In the genomic region with DNA sequence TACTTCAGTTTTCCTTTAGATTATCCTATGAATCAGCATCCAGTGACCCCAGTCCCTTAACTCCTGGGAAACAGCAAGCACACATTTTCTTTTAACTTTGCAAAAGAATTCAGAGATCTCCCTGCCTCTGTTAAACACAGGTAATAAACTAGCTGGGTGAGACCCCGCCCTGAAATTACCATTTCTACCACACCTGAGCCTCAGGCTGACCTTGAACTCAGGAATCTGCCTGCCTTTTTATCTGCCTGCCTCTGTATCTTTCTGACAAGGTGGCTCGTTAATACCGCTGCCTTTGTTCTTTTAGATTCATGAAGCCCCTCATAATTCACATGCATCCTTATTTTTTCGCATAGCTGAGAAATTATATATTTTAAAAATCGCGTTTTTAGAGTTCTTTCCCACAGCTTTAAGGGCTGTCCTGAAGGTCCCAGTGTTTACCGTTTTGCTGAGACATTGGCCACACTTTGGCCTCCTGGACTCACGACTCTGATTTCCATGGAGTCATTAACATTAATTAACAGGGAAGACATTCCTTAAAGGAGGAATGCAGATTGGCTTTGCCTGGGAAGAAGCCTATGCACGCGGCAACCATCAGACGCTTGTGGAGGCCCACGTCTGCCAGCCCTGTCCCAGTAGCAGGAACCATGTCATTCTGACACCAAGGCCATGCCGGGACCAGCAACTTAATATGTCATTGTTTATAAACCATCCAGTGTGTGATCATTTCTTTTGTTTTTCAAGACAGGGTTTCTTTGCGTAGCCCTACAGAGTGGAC, we compare ENCODE assay signal across 20 mouse cellular contexts.
"Had no signal": no experiment of that assay in that cellular context is flagged by ENCODE, and none has a peak within 500 bp of the region (broad histone marks: within the 10 kb centered on the region; RNA-seq: fewer than 3 reads in every experiment).

No protein-coding gene starts in this region.

- H3K36me3 ChIP-seq: limb, embryonic 10.5 days; limb, embryonic 13.5 days; liver, embryonic 13.5 days; midbrain, embryonic 12.5 days; neural tube, embryonic 13.5 days; stomach, embryonic 15.5 days had no signal

- H3K9me3 ChIP-seq: limb, embryonic 10.5 days; liver, embryonic 13.5 days; midbrain, embryonic 12.5 days; neural tube, embryonic 13.5 days; stomach, embryonic 15.5 days had no signal

- ATAC-seq: midbrain, embryonic 16.5 days had no signal

- H3K4me2 ChIP-seq: limb, embryonic 13.5 days; liver, embryonic 13.5 days; midbrain, embryonic 12.5 days; neural tube, embryonic 13.5 days; stomach, embryonic 15.5 days had no signal

- H3K27me3 ChIP-seq: limb, embryonic 13.5 days; liver, embryonic 13.5 days; midbrain, embryonic 12.5 days; neural tube, embryonic 13.5 days; stomach, embryonic 15.5 days had no signal

- H3K4me3 ChIP-seq: layer of hippocampus, adult 2 months; limb, embryonic 10.5 days; limb, embryonic 13.5 days; liver, embryonic 13.5 days; midbrain, embryonic 12.5 days; myocyte; neural tube, embryonic 13.5 days; stomach, embryonic 15.5 days had no signal

- H3K9ac ChIP-seq: limb, embryonic 13.5 days; liver, embryonic 13.5 days; midbrain, embryonic 12.5 days; neural tube, embryonic 13.5 days; stomach, embryonic 15.5 days had no signal

- H3K4me1 ChIP-seq: limb, embryonic 10.5 days; limb, embryonic 13.5 days; neural tube, embryonic 13.5 days; stomach, embryonic 15.5 days had no signal

- DNase-seq: kidney, postnatal 10 days; kidney, postnatal 36 days; layer of hippocampus, adult 9-11 months; liver; liver, embryonic 13.5 days; lung, adult 2 months; lung, postnatal 14 days; lung, postnatal 4 days; retina, postnatal 1 day; right cerebral cortex, postnatal 25 days; spleen, adult 18-20 months; thymus, postnatal 25 days had no signal

- H3K27ac ChIP-seq: limb, embryonic 10.5 days; limb, embryonic 13.5 days; liver, embryonic 13.5 days; midbrain, embryonic 12.5 days; neural tube, embryonic 13.5 days; stomach, embryonic 15.5 days had no signal
